Mouse (Mus musculus): Measurements from ENCODE around the gene Cacna2d3. TPM values are rescaled to one million over a fixed set of nuclear protein-coding genes. Genes with fewer than 3 reads are reported as not detected.

The Cacna2d3 gene
- polyA plus RNA-seq, 1 experiment from 2014 or later: 0.06 TPM

GRCm38 (mm10) chr14:29558440-29558839 is 163.2 kb downstream of the Cacna2d3 start:
- ChIA-PET POLR2A (no interaction called here), CTCF (no interaction called here)
- ATAC-seq: no peak

GRCm38 (mm10) chr14:29556152-29556551 is 165.5 kb downstream of the Cacna2d3 start:
- DNase-seq (ENCODE audit: low read depth, low spot score) (no peak), ATAC-seq (no peak)
- ChIA-PET POLR2A (no interaction called here), CTCF (no interaction called here)
- peaks cover 10% of the 10 kb centered on the region for H3K27me3 ChIP-seq
- in situ Hi-C loops (cut with MboI; ENCODE audit: low pct_unique_long_range_greater_than_20kb): no loop called here
- TF ChIP-seq CTCF (IDR thresholded peaks at IDR 0.05): no peak

More at GRCm38 (mm10) chr14:29558440-29558839, 163.2 kb downstream of the Cacna2d3 start:
- no peak for DNase-seq (ENCODE audit: low read depth, low spot score)
- in situ Hi-C loops (cut with MboI; ENCODE audit: low pct_unique_long_range_greater_than_20kb): no loop called here
- TF ChIP-seq CTCF (IDR thresholded peaks at IDR 0.05): no peak
- H3K27me3 ChIP-seq: peaks cover 6% of the 10 kb centered on the region

DNA sequence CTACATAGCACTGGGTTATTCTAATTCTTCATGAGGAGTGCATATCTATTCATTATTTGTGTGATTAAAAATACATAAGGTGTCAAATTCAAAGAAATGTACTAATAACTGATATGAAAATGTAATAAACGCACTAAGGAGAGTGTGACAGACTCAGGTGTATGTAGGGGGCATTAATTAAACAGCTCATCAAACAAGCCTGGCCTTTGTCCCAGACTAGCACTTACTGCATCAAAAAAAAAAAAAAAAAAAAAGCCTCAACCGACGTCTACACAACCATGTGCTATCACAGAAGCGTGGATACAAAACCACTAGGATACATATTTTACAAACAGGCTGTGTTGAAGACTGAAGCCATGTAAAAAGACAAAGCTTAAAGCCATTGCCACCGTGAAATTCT is 169.2 kb downstream of the Cacna2d3 start:
- POLR2A ChIA-PET: no interaction called here
- in situ Hi-C loops (cut with MboI; ENCODE audit: low pct_unique_long_range_greater_than_20kb): no loop called here
- H3K27me3 ChIP-seq: peaks cover 10% of the 10 kb centered on the region
- no peak for DNase-seq (ENCODE audit: low read depth, low spot score)
- CTCF ChIA-PET: no interaction called here
- TF ChIP-seq CTCF (IDR thresholded peaks at IDR 0.05): no peak
- ATAC-seq: no peak

GRCm38 (mm10) chr14:29548646-29549045 is 173.0 kb downstream of the Cacna2d3 start:
- TF ChIP-seq CTCF (IDR thresholded peaks at IDR 0.05): no peak
- no peak for DNase-seq (ENCODE audit: low read depth, low spot score)
- in situ Hi-C loops (cut with MboI; ENCODE audit: low pct_unique_long_range_greater_than_20kb): no loop called here
- H3K27me3 ChIP-seq: peaks cover 4% of the 10 kb centered on the region
- ChIA-PET POLR2A (no interaction called here), CTCF (no interaction called here)
- no peak for ATAC-seq

DNA sequence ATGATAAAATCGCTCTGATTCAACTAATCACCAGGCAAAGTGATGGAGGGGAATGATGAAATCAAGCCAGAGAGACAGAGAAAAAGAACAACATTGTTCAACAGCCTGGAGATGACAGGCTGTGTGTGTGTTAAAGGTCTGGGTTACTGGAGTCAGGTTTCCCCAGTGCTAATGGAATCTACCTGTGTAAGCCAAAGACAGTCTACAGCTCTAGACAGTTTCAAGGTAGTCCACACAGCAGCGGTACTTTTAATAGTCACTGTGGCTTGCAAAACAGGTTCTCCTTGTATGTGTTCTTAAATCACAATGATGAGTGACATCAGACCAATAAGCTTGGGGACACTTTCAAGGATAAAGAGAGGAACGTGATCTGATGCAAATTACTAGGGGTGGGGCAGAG is 191.1 kb downstream of the Cacna2d3 start:
- no peak for TF ChIP-seq CTCF (IDR thresholded peaks at IDR 0.05)
- ChIA-PET POLR2A (no interaction called here), CTCF (no interaction called here)
- peaks cover 22% of the 10 kb centered on the region for H3K27me3 ChIP-seq
- in situ Hi-C loops (cut with MboI; ENCODE audit: low pct_unique_long_range_greater_than_20kb): no loop called here
- DNase-seq (ENCODE audit: low read depth, low spot score): no peak
- no peak for ATAC-seq

DNA sequence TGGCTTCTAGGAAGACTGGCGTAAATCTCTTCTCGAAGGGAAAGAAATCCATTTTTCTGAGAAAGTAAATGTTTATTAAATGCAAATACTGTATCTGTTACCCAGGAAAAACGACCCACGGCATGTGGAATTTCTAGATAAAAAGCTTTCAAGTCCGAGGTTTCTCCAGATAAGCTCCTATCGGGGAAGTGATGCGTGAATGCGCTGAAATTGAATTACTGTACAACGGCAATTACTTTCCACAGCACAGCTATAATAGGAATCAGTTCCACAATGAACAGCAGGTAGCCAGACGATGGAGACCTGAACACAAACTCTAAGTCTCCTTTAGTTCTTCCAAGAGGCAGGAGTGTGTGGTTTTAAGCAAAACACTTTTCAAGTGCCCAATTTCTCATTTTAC is 193.0 kb downstream of the Cacna2d3 start:
- peaks cover 22% of the 10 kb centered on the region for H3K27me3 ChIP-seq
- no peak for TF ChIP-seq CTCF (IDR thresholded peaks at IDR 0.05)
- ChIA-PET CTCF (no interaction called here), POLR2A (no interaction called here)
- ATAC-seq (no peak), DNase-seq (ENCODE audit: low read depth, low spot score) (no peak)
- in situ Hi-C loops (cut with MboI; ENCODE audit: low pct_unique_long_range_greater_than_20kb): no loop called here

- no peaks in the 10 kb centered on the region for H3K27me3 ChIP-seq
- ATAC-seq (no peak), DNase-seq (ENCODE audit: low read depth, low spot score) (no peak)
- CTCF ChIA-PET: interaction anchor here (1.0 kb wide), 1 partner anchor 10 kb away, joined by 3 read pairs; no protein-coding TSS in a partner anchor
- POLR2A ChIA-PET: no interaction called here
- in situ Hi-C loops (cut with MboI; ENCODE audit: low pct_unique_long_range_greater_than_20kb): no loop called here
- no peak for TF ChIP-seq CTCF (IDR thresholded peaks at IDR 0.05)
Measured at GRCm38 (mm10) chr14:29519751-29520669, 201.7 kb downstream of the Cacna2d3 start.

GRCm38 (mm10) chr14:29502667-29503066 is 219.0 kb downstream of the Cacna2d3 start:
- no peak for TF ChIP-seq CTCF (IDR thresholded peaks at IDR 0.05)
- DNase-seq (ENCODE audit: low read depth, low spot score) (no peak), ATAC-seq (no peak)
- CTCF ChIA-PET: no interaction called here
- POLR2A ChIA-PET: no interaction called here
- in situ Hi-C loops (cut with MboI; ENCODE audit: low pct_unique_long_range_greater_than_20kb): no loop called here
- peaks cover 6% of the 10 kb centered on the region for H3K27me3 ChIP-seq

DNA sequence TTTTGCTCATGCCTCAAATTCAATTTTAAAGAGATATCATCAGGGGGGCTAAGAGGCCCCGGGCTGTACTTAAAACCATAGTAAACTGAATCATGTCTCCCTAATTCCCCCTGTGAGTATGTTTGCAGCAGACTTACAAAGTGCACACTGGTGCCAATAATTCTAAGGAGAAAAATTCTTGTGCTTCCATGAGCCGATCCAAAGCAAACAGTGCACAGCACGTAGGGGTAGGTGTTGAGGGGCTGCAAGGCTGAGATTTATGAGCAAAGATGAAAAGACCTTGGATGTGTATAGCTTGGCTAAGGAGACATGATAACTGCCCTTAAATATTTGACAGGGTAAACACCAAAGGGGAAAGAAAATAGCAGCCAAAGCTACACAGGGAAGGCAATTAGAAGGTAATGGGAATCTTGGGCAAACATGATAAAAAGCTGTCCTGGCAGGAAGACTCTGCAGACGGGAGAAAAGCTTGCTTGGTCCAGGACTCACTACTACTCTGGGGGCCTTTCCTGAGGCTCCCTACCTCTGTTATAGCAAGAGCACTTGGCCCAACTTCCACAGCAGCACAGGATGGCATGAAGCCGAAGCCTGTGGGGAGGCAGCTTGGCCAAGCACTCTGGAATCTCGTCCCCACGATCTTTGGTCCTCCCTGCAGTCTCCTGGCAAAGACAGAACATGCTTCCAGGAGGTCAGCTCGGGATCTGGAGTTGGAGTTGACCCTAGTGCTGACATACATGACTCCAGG is 222.9 kb downstream of the Cacna2d3 start:
- POLR2A ChIA-PET: no interaction called here
- ATAC-seq (no peak), DNase-seq (ENCODE audit: low read depth, low spot score) (no peak)
- H3K27me3 ChIP-seq: peaks cover 6% of the 10 kb centered on the region
- in situ Hi-C loops (cut with MboI; ENCODE audit: low pct_unique_long_range_greater_than_20kb): no loop called here
- CTCF ChIA-PET: no interaction called here
- TF ChIP-seq CTCF (IDR thresholded peaks at IDR 0.05): no peak

GRCm38 (mm10) chr14:29496552-29496951 is 225.1 kb downstream of the Cacna2d3 start:
- ChIA-PET CTCF (no interaction called here), POLR2A (no interaction called here)
- peaks cover 3% of the 10 kb centered on the region for H3K27me3 ChIP-seq
- in situ Hi-C loops (cut with MboI; ENCODE audit: low pct_unique_long_range_greater_than_20kb): no loop called here
- DNase-seq (ENCODE audit: low read depth, low spot score): no peak
- TF ChIP-seq CTCF (IDR thresholded peaks at IDR 0.05): no peak
- no peak for ATAC-seq

GRCm38 (mm10) chr14:29491786-29492185 is 229.9 kb downstream of the Cacna2d3 start:
- in situ Hi-C loops (cut with MboI; ENCODE audit: low pct_unique_long_range_greater_than_20kb): no loop called here
- no peak for TF ChIP-seq CTCF (IDR thresholded peaks at IDR 0.05)
- no peak for DNase-seq (ENCODE audit: low read depth, low spot score)
- H3K27me3 ChIP-seq: peaks cover under 1% of the 10 kb centered on the region
- ATAC-seq: no peak
- ChIA-PET CTCF (no interaction called here), POLR2A (no interaction called here)
